Mouse (Mus musculus) kidney, adult 2 months (tissue): ENCODE measurements at regions not wholly inside any gene's neighbourhood (a gene's known extent, or its start where the extent isn't known, plus 50 kb on each side); places are given as distances from the start of the nearest gene placed in this dataset.

ENCODE experiments used
- CTCF ChIP-seq: fragments of 200-500 bp; conservative IDR thresholded peaks from 2 replicates; pipeline ENCODE4 v1.5.1; 2011; ENCODE audit warnings: low read depth, mild to moderate bottlenecking, control low read depth, low read length, moderate library complexity, mixed read lengths; ENCODE audit not compliant: insufficient read depth, insufficient read length
- POLR2A ChIP-seq: fragments of 200-500 bp; IDR thresholded peaks from one replicate; pipeline ENCODE4 v1.6.1; 2011; ENCODE audit warnings: low read depth, low read length, control low read depth

- no peak for TF ChIP-seq CTCF
- TF ChIP-seq POLR2A, result no peak
These were observed 1721.2 kb downstream of the Car8 start for GRCm38 (mm10) chr4:6517626-6518025.
